Mouse (Mus musculus) adrenal gland, postnatal 36 days (tissue): ENCODE measurements around the gene Fut2. TPM values are rescaled to one million over a fixed set of nuclear protein-coding genes. Genes with fewer than 3 reads are reported as not detected.

ENCODE experiments used
- DNase-seq, 2 experiments: peaks; one replicate each; pipeline ENCODE4 v3.0.0; 2021; ENCODE audit warnings: mixed read lengths in 1 of 2
- total RNA-seq, 2 experiments: library from RNA; stranded (reverse); gene quantifications; 2 replicates each; pipeline ENCODE4 v1.2.3; 2021

Fut2 gene
- total RNA-seq, 2 experiments from 2014 or later, result 0.17 TPM; not detected in 1

GRCm38 (mm10) chr7:45702809-45703520, 36.8 kb upstream of the Fut2 start:
- no peak for DNase-seq

- no peak for DNase-seq
These were observed 36.1 kb upstream of the Fut2 start for GRCm38 (mm10) chr7:45702316-45702715.

DNA sequence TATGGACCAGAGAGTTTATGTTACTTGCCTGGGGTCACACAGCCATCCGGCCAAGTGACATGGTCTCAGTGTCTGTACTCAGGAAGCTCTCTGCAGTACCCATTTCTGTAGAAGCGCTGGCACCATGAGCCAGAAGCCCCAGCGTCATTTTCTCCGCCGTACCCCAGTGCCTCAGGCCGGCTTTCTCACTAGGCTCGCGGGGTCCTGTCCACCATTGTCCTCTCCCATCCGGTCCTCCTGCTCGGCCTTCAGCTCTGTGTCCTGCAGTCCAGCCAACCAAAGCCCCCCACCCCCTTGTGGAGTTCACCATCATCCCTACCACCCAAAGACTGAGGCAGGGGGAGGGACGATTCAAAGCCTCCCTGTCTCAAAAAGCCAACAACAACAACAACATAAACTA, 35.4 kb upstream of the Fut2 start:
- no peak for DNase-seq

GRCm38 (mm10) chr7:45701072-45701471, 34.9 kb upstream of the Fut2 start:
- peak in 1 of 2 experiments; percentile 49 for DNase-seq

DNA sequence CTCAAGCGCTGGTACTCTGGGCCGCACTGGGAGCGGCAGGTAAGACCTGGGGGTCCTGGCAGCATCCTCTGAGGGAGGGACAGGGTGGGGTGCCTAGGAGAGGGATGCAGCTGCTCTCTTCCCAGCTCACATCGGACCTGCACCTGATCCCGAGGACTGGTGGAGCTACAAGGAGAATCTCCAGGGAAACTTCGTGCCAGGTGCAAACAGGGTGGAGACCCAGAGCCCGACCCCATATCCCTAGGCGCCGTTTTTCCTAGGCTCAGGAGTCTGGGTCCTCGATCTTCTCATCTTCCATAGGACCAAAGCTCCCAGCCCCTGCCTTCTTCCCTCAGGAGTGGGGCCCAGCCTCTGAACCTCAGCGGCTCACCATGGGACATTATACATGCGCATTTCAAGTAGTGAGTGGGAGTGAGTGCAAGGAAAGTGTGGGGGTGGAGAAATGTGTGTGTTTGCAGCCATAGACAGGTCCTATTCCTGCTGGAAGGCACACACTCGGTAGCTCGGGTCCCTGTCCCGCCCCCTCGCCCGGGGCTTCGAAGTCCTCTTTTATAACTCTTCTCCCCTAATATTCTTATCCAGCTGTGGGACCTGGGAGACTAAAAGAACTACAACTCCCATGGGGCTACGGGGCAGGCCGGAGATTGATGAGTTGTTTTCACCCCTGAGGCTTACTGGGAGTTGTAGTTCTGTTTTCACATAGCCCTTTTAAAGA, 34.3 kb upstream of the Fut2 start:
- peak; percentile 78 to 87 for DNase-seq

DNA sequence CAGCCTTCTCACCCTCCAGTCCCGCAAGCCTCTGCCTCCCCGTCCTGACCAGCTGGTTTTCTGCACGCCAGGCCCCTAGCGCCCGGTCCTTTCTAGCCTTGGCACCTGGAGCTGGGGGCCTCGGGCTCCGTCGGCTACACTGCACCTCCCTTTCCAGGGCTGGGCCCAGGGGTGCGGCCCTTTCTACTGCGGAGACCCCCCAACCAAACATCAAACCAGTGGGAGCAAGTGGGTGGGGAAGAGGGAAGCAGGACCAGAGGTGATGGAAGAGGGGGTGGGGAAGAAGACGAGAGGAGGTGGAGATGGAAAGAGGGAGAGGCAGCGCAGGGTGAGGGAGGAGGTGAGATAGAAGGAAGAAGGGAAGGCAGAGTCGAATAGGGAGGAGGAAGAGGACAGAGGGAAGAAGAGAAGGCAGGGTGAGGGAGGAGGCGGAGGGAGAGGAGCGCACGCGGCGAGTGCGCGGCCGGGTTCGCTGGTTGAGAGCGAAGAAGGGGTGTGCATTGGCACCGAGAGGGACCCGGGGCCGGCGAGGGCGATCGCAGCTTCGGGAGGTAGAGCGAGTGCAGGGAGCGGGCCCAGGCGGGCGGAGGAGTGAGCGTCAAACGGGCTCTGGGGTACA, 33.4 kb upstream of the Fut2 start, which contains the start of gene Car11:
Gene Car11 (plus strand): TSS at position 321 of the 619 bp plus-strand sequence.
- DNase-seq, result peak in 1 of 2 experiments; percentile 35

- DNase-seq, result no peak
These were observed 31.7 kb upstream of the Fut2 start for GRCm38 (mm10) chr7:45697894-45698293.

DNA sequence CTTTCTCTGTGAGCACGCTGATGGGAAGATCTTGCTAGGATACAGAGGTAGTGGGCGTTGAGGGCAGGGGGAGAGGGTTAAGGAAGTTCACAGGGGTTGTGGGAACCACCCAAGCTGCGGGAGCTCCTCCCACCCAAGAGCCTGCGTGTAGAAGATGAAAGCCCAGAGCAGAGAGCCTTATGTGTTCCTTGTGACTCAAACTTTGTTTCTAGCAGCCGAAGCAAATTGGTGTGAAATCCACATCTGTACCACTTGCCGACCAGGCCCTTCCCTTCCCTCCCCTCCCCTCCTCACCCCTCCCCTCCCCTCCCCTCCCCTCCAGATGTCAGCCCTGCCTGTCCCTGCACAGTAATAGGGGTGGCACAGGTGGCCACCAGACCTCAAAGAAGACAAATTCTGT, 28.9 kb upstream of the Fut2 start:
- no peak for DNase-seq

DNA sequence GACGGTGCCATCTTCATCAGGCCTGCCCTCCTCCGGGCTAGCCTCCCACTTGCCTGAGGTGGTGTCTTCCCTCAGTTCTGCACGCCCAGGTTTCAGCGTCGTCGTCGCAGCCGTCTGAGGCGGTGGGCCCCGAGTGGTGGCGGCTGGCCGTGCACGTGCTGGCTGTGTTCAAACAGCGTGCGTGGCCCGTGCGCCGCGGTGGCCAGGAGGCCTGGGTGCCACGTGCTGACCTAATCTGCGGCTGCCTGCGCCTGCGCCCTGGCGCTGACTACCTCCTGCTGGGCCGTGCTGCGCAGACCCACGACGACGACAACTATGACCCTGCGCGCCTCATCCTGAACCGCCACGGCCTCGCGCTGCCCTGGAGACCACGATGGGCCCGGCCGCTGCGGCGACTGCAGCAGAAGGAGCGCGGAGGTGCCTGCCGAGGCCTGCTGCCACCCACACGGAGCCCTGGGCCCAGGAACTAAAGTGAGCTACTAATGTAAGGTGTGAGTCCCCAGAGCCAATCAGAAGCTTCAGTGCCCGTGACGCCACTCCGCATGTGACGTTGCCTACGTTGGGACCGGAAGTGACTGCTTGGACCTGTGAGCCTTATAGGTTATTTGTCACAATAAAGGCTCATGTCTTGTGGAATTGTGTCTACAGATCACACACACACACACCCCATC, 27.9 kb upstream of the Fut2 start, which contains the start of gene Sec1:
Gene Sec1 (minus strand): TSS at position 482 of the 671 bp plus-strand sequence.
- no peak for DNase-seq

- no peak for DNase-seq
These were observed 26.2 kb upstream of the Fut2 start for GRCm38 (mm10) chr7:45692364-45692763.

DNA sequence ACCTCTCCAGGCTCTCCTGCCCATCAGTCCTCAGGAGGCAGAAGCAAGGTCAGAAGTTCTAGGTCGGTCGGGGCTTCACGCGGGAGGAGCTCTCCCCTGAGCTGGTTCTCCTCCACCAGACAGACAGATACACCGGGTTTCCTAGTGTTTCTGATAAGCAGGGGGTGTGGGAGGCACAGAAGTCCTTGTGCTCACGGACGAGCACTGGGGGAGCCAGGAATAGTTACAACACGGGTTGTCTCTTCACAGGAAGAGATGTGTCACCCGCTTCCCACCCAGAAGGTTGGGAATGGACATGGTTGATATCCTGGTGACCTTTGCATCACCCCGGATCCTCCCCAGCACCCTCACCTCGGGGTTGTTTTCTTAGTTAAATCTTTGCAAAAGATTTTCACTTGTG, 23.6 kb upstream of the Fut2 start:
- peak in 1 of 2 experiments; percentile 29 for DNase-seq

- no peak for DNase-seq
These were observed 22.9 kb upstream of the Fut2 start for GRCm38 (mm10) chr7:45689099-45689498.

GRCm38 (mm10) chr7:45686841-45687240, 20.6 kb upstream of the Fut2 start:
- no peak for DNase-seq

- DNase-seq, result no peak
These were observed 19.6 kb upstream of the Fut2 start for GRCm38 (mm10) chr7:45685811-45686210.

DNA sequence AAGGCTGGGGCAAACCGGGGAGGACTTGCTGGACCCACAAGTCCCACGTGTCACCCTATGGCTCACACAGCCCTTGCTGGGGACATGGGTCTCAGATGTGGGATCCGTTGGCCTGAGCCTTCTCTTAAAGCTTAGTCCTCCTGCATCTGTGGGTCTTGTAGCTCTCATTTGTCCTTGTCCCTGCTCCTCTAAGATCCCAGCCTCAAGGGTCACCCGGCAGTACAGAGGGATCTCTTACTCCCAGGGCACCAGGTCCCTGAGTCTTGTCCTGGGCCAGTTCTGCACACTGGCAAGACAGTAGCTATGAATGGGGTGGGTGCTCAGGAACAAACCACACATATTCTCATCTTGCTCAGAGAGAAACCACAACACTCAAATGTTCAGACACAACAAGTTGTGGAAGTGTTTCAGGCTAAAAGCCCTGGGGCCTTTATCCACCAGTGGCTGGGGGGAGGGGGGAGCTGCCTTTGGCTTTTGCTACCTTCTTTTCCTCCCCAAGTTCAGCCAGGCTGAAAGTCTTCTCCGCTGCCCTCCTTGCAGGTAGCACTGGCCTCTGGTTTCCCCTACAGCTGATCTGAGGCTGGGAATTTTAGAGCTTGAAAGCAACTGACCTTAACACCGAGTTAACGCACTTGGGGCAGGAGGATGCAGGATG, 17.3 kb upstream of the Fut2 start, which contains the start of gene Ntn5:
Gene Ntn5 (plus strand): TSS at position 627 of the 655 bp plus-strand sequence.
- no peak for DNase-seq

- DNase-seq, result peak; percentile 91
These were observed 16.2 kb upstream of the Fut2 start for GRCm38 (mm10) chr7:45682144-45683126.

- DNase-seq, result no peak
These were observed 15.0 kb upstream of the Fut2 start for GRCm38 (mm10) chr7:45681046-45681736.

GRCm38 (mm10) chr7:45679966-45680621, 13.9 kb upstream of the Fut2 start:
- DNase-seq, result peak; percentile 80 to 81

DNA sequence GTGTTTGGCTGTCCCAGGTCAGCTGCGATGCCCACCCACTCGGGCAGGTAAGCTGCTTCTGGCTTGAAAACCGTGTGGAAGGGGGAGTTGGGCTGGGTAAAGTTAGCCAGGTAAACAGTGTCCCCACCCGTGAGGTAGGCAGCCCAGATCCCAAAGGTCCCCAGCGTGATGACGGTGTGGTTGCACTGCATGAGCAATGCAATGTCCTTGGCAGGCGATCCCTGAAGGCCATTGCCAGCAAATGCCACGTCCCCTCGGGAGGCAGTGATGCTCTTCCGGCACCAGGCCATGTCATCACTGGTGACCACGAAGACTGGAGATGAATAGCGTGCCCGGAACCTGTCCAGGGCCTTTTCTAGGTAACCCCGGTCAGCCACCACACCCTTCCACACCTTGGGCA, 12.3 kb upstream of the Fut2 start:
- DNase-seq, result peak; percentile 75 to 81
